ENCODE assay signal across 25 mouse cellular contexts in genomic region chr7:133662467-133662866, GRCm38 (mm10). TPM values are rescaled to one million over a fixed set of nuclear protein-coding genes. Genes with fewer than 3 reads are reported as not detected.
"Had no signal": no experiment of that assay in that cellular context is flagged by ENCODE, and none has a peak within 500 bp of the region (broad histone marks: within the 10 kb centered on the region; RNA-seq: fewer than 3 reads in every experiment).

No protein-coding gene starts in this region.

- H3K9me3 ChIP-seq: liver, embryonic 12.5 days; megakaryocyte, embryonic 14.5 days; midbrain, embryonic 10.5 days; midbrain, embryonic 12.5 days; neural tube, embryonic 13.5 days; neural tube, embryonic 15.5 days had no signal

- DNase-seq: lung, adult 18-20 months; lung, embryonic 14.5 days; lung, postnatal 14 days; lung, postnatal 36 days; midbrain, embryonic 14.5 days; right cerebral cortex, adult 18-20 months; right cerebral cortex, postnatal 25 days; right cerebral cortex, postnatal 4 days; spleen, adult 18-20 months; thymus, adult 18-20 months; thymus, postnatal 14 days; thymus, postnatal 36 days had no signal

- H3K27ac ChIP-seq: liver, embryonic 12.5 days; liver, embryonic 14.5 days; macrophage; midbrain, embryonic 10.5 days; midbrain, embryonic 12.5 days; neural tube, embryonic 13.5 days; neural tube, embryonic 15.5 days had no signal

- H3K4me2 ChIP-seq: liver, embryonic 12.5 days; lung, embryonic 14.5 days; midbrain, embryonic 12.5 days; neural tube, embryonic 13.5 days; neural tube, embryonic 15.5 days had no signal

- ATAC-seq: liver, embryonic 12.5 days; midbrain, embryonic 16.5 days had no signal

- H3K9ac ChIP-seq: liver, embryonic 12.5 days; liver, embryonic 14.5 days; lung, embryonic 14.5 days; midbrain, embryonic 12.5 days; neural tube, embryonic 13.5 days; neural tube, embryonic 15.5 days had no signal

- H3K4me3 ChIP-seq: liver, embryonic 12.5 days; megakaryocyte, embryonic 14.5 days; midbrain, embryonic 10.5 days; midbrain, embryonic 12.5 days; myocyte; neural tube, embryonic 13.5 days; neural tube, embryonic 15.5 days had no signal

- H3K4me1 ChIP-seq: liver, embryonic 12.5 days; megakaryocyte, embryonic 14.5 days; midbrain, embryonic 10.5 days; midbrain, embryonic 12.5 days; neural tube, embryonic 13.5 days; neural tube, embryonic 15.5 days had no signal

- H3K27me3 ChIP-seq: liver, embryonic 12.5 days; megakaryocyte, embryonic 14.5 days; midbrain, embryonic 12.5 days; neural tube, embryonic 13.5 days; neural tube, embryonic 15.5 days had no signal

RNA-seq across cellular contexts. Expression of gene Mmp21, which starts 17.4 kb away (rescaled TPM):
- polyA plus RNA-seq: liver, embryonic 12.5 days; lung, embryonic 16.5 days; macrophage; midbrain, embryonic 10.5 days; midbrain, embryonic 12.5 days; midbrain, embryonic 16.5 days; myocyte; neural tube, embryonic 13.5 days; neural tube, embryonic 15.5 days; small intestine, adult 2 months; stomach, embryonic 14.5 days had no signal
